ENCODE assay signal across 8 mouse cellular contexts in the genomic region with DNA sequence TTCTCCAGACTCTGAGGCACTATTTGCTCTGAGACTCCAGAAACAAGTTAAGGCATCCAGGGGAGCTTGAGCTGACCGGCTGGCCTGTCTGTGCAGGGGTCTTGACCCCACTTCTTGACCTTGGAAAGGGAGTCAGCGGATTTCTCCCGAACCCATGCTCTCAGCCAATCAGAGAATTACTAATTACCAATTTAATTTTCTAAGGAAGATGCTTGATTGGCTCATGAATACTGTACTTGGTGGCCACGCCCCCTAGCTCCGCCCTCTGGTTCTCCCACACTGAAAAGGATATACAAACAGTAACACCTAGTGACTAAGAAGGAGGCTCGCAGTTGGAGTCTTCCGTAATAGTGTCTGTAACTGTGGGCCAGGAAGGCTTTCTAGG. TPM values are rescaled to one million over a fixed set of nuclear protein-coding genes. Genes with fewer than 3 reads are reported as not detected.
DNase-seq lines count a peak whose midpoint lies in the region; ATAC-seq and TF ChIP-seq lines count a peak whose summit lies in the region.
"Had no signal": no experiment of that assay in that cellular context is flagged by ENCODE, and none has a peak within 500 bp of the region (broad histone marks: within the 10 kb centered on the region; RNA-seq: fewer than 3 reads in every experiment).

No protein-coding gene starts in this region.

- 0 out of 2 replicates have a peak overlapping the region, but pooled peaks have one; percentile 1 for H3K4me2 ChIP-seq in hindbrain, embryonic 12.5 days (replicated peaks)
- no peak overlapping the region for H3K4me2 ChIP-seq in neural tube, embryonic 11.5 days (ENCODE audit: low read depth)

- no peak; a peak in 1 of 6 replicates for TF ChIP-seq CTCF in MEL (IDR thresholded peaks at IDR 0.05 in 2 of 3, conservative IDR thresholded peaks at IDR 0.05 in 1 of 3; ENCODE audit: control insufficient read depth in 1 of 3, insufficient read depth in 1 of 3, low read depth in 2 of 3, low read length in 3 of 3, poor library complexity in 1 of 3, severe bottlenecking in 1 of 3)

- no peak for TF ChIP-seq POLR2A in MEL (IDR thresholded peaks at IDR 0.05; ENCODE audit: control insufficient read depth in 1 of 2, insufficient read depth in 1 of 2, low read depth in 1 of 2, low read length in 2 of 2, poor library complexity in 1 of 2)

- peak overlapping the region; percentile 19 to 55 for H3K4me3 ChIP-seq in MEL (ENCODE audit: control insufficient read depth in 1 of 2, insufficient read depth in 1 of 2, low read depth in 2 of 2, low read length in 2 of 2)
- H3K4me3 ChIP-seq in hindbrain, embryonic 12.5 days, result no peak overlapping the region
- H3K4me3 ChIP-seq in neural tube, embryonic 11.5 days (ENCODE audit: low read depth, low read length), result no peak overlapping the region

- TF ChIP-seq EP300 in MEL (IDR thresholded peaks at IDR 0.05; ENCODE audit: low read depth in 1 of 2, low read length in 2 of 2), result no peak

- WGBS in hindbrain, embryonic 12.5 days, result 4% methylated on average over 7 of the region's 7 CpGs
- WGBS in neural tube, embryonic 11.5 days, result 2% methylated on average over 7 of the region's 7 CpGs

- peak overlapping the region; percentile 4; the same call in 1 of the 2 replicates for H3K9ac ChIP-seq in MEL (ENCODE audit: control insufficient read depth, low read depth, low read length, poor library complexity, severe bottlenecking)
- no peak overlapping the region for H3K9ac ChIP-seq in hindbrain, embryonic 12.5 days
- H3K9ac ChIP-seq in neural tube, embryonic 11.5 days (ENCODE audit: low read length), result no peak overlapping the region

- DNase-seq in MEL (ENCODE audit: low read depth, low spot score), result peak; percentile 82
- DNase-seq in c-Kit-positive CD71-positive TER-119-negative erythroid progenitor cells, embryonic 14.5 days (ENCODE audit: low read depth), result peak; percentile 39
- DNase-seq in liver, result peak; percentile 41
- DNase-seq in neural tube, embryonic 11.5 days (ENCODE audit: low spot score), result peak; percentile 24
- DNase-seq in thymus, postnatal 25 days, result no peak

- 0 out of 4 replicates have a peak, but pooled peaks cover 0 to 6% of the 10 kb centered on the region in 2 experiments for H3K4me1 ChIP-seq in MEL (ENCODE audit: control insufficient read depth in 1 of 2, insufficient read depth in 2 of 2, low read length in 2 of 2)
- H3K4me1 ChIP-seq in hindbrain, embryonic 12.5 days, result peaks cover 42% of the 10 kb centered on the region
- H3K4me1 ChIP-seq in neural tube, embryonic 11.5 days (ENCODE audit: control insufficient read depth, insufficient read depth, low read length), result peaks cover 19% of the 10 kb centered on the region; the same call in 1 of the 2 replicates

- H3K9me3 ChIP-seq in MEL (replicated peaks; ENCODE audit: insufficient read depth, low read length), result no peaks in the 10 kb centered on the region
- H3K9me3 ChIP-seq in hindbrain, embryonic 12.5 days (replicated peaks), result no peaks in the 10 kb centered on the region
- H3K9me3 ChIP-seq in neural tube, embryonic 11.5 days (ENCODE audit: control insufficient read depth, low read length), result no peaks in the 10 kb centered on the region

- H3K79me2 ChIP-seq in MEL (ENCODE audit: control insufficient read depth, insufficient read depth, low read length, poor library complexity), result no peaks in the 10 kb centered on the region

- TF ChIP-seq RAD21 in MEL (IDR thresholded peaks at IDR 0.05; ENCODE audit: low read depth, low read length), result no peak

- no peaks in the 10 kb centered on the region; a peak in 1 of 4 replicates for H3K36me3 ChIP-seq in MEL (ENCODE audit: control insufficient read depth in 1 of 2, insufficient read depth in 2 of 2, low read length in 2 of 2)
- H3K36me3 ChIP-seq in hindbrain, embryonic 12.5 days, result no peaks in the 10 kb centered on the region
- no peaks in the 10 kb centered on the region for H3K36me3 ChIP-seq in neural tube, embryonic 11.5 days (ENCODE audit: control insufficient read depth, insufficient read depth, low read length)

- ATAC-seq in hindbrain, embryonic 12.5 days (ENCODE audit: low FRiP score), result no peak
- no peak for ATAC-seq in neural tube, embryonic 11.5 days (ENCODE audit: insufficient read depth, low FRiP score, low TSS enrichment)
- no peak for ATAC-seq in megakaryocyte-erythroid progenitor cell, adult 5-6 weeks (replicated peaks; ENCODE audit: low FRiP score, low TSS enrichment, poor library complexity, severe bottlenecking)

- no peak overlapping the region; the same call in 1 of the 2 replicates for H3K27ac ChIP-seq in MEL (ENCODE audit: control insufficient read depth, low read depth, low read length)
- H3K27ac ChIP-seq in hindbrain, embryonic 12.5 days, result no peak overlapping the region
- no peak overlapping the region for H3K27ac ChIP-seq in neural tube, embryonic 11.5 days (ENCODE audit: low read depth, low read length)

- H3K27me3 ChIP-seq in MEL (ENCODE audit: control insufficient read depth in 1 of 2, insufficient read depth in 2 of 2, low read length in 2 of 2), result peaks cover 23 to 36% of the 10 kb centered on the region in 2 experiments
- H3K27me3 ChIP-seq in hindbrain, embryonic 12.5 days, result peaks cover 79% of the 10 kb centered on the region
- H3K27me3 ChIP-seq in neural tube, embryonic 11.5 days (ENCODE audit: control insufficient read depth, insufficient read depth, low read length), result peaks cover 42% of the 10 kb centered on the region

TF ChIP-seq in MEL, 35 proteins besides CTCF, POLR2A, EP300 and RAD21:
- TF ChIP-seq MAX (IDR thresholded peaks at IDR 0.05; ENCODE audit: low read length), result no peak
- TF ChIP-seq SIN3A (IDR thresholded peaks at IDR 0.05; ENCODE audit: low read length), result peak; percentile 20; the same call in 1 of the 2 replicates
TF ChIP-seq in MEL: peak in this region for 1.

RNA-seq across cellular contexts. Expression of a gene that starts 21.8 kb away (rescaled TPM):
- not detected in 2 replicates for total RNA-seq in MEL (2012; rRNA removed)
- polyA plus RNA-seq in MEL (2012; ENCODE audit: insufficient read depth in 1 of 2, insufficient read length in 2 of 2, low read depth in 1 of 2, low replicate concordance in 2 of 2, missing spikeins in 1 of 2), result not detected
- not detected in 2 replicates for polyA plus RNA-seq in hindbrain, embryonic 12.5 days (2016; fragmentation: Nextera tagmentation; extraction: Ambion mirVana)
- not detected in 2 replicates for polyA plus RNA-seq in neural tube, embryonic 11.5 days (2014; fragmentation: Nextera tagmentation; extraction: Ambion mirVana)
- total RNA-seq in megakaryocyte-erythroid progenitor cell, adult 5-6 weeks (2014; fragmentation: Nextera tagmentation), result not detected in 2 replicates
- 0.11 and 0.42 TPM in 2 replicates for total RNA-seq in megakaryocyte-erythroid progenitor cell, adult 5-6 weeks (2017)
- polyA plus RNA-seq: cortical plate, adult 2 months had no signal

RNA-seq across cellular contexts. Expression of a gene that starts 31.5 kb away (rescaled TPM):
- 0.46 and 2.5 TPM in 2 replicates for total RNA-seq in MEL (2012; rRNA removed)
- 1 to 10 TPM in 1 of 2 experiments, not detected in 1; 1.4 TPM for polyA plus RNA-seq in MEL (2012; ENCODE audit: insufficient read depth in 1 of 2, insufficient read length in 2 of 2, low read depth in 1 of 2, low replicate concordance in 2 of 2, missing spikeins in 1 of 2)
- polyA plus RNA-seq in hindbrain, embryonic 12.5 days (2016; fragmentation: Nextera tagmentation; extraction: Ambion mirVana), result 1.9 and 2.7 TPM in 2 replicates
- polyA plus RNA-seq in neural tube, embryonic 11.5 days (2014; fragmentation: Nextera tagmentation; extraction: Ambion mirVana), result 2.3 and 3.2 TPM in 2 replicates
- total RNA-seq in megakaryocyte-erythroid progenitor cell, adult 5-6 weeks (2014; fragmentation: Nextera tagmentation), result not detected in 2 replicates
- 16.7 and 18.5 TPM in 2 replicates for total RNA-seq in megakaryocyte-erythroid progenitor cell, adult 5-6 weeks (2017)

Comparison
In these comparisons a context has a peak if more than half of its experiments do, and no peak if none do; other contexts are left out.
1. H3K4me3 ChIP-seq: peak in MEL (2 of 2); none in hindbrain, embryonic 12.5 days (single experiment) and neural tube, embryonic 11.5 days (single experiment).